ENCODE assay signal across 9 mouse cellular contexts in genomic region chr19:27217941-27218411, GRCm38 (mm10). TPM values are rescaled to one million over a fixed set of nuclear protein-coding genes. Genes with fewer than 3 reads are reported as not detected.
DNase-seq lines count a peak whose midpoint lies in the region; ATAC-seq and TF ChIP-seq lines count a peak whose summit lies in the region.
"Had no signal": no experiment of that assay in that cellular context is flagged by ENCODE, and none has a peak within 500 bp of the region (broad histone marks: within the 10 kb centered on the region; RNA-seq: fewer than 3 reads in every experiment).

No protein-coding gene starts in this region.

- no peak for ATAC-seq in intestine, postnatal 0 days
- 0 out of 2 replicates have a peak, but pooled peaks have one; percentile 18 for ATAC-seq in liver, embryonic 11.5 days (replicated peaks; ENCODE audit: low FRiP score)
- ATAC-seq in neural tube, embryonic 15.5 days (ENCODE audit: low FRiP score), result peak; percentile 63

- H3K9me3 ChIP-seq in intestine, postnatal 0 days (ENCODE audit: control insufficient read depth), result no peaks in the 10 kb centered on the region
- H3K9me3 ChIP-seq in liver, embryonic 11.5 days (ENCODE audit: control insufficient read depth, low read length), result no peaks in the 10 kb centered on the region
- no peaks in the 10 kb centered on the region for H3K9me3 ChIP-seq in neural tube, embryonic 15.5 days (replicated peaks)

- DNase-seq in layer of hippocampus, adult 11-12 months (ENCODE audit: low spot score), result peak; percentile 36
- DNase-seq in layer of hippocampus, adult 9-11 months, result no peak
- DNase-seq in cerebellum, adult 2 months, result peak in 1 of 2 experiments; percentile 61
- peak; percentile 17 to 40 for DNase-seq in frontal cortex, postnatal 10 days (ENCODE audit: low spot score in 2 of 2)
- DNase-seq in liver, embryonic 11.5 days (ENCODE audit: low spot score), result peak; percentile 55
- no peak for DNase-seq in spleen, adult 18-20 months

- H3K9ac ChIP-seq in intestine, postnatal 0 days (ENCODE audit: low read depth, low read length), result peak overlapping the region; percentile 52
- peak overlapping the region; percentile 50 for H3K9ac ChIP-seq in liver, embryonic 11.5 days (ENCODE audit: low read depth, low read length)
- peak overlapping the region; percentile 84 for H3K9ac ChIP-seq in neural tube, embryonic 15.5 days (replicated peaks)

- WGBS in cerebellum, adult 2 months, result under 1% methylated on average over 32 of the region's 32 CpGs
- 0% methylated on average over 32 of the region's 32 CpGs for WGBS in intestine, postnatal 0 days
- WGBS in liver, embryonic 11.5 days, result under 1% methylated on average over 32 of the region's 32 CpGs
- WGBS in neural tube, embryonic 15.5 days, result under 1% methylated on average over 32 of the region's 32 CpGs

- H3K27me3 ChIP-seq in cerebellum, adult 2 months (ENCODE audit: control insufficient read depth, insufficient read depth, low read length), result no peaks in the 10 kb centered on the region
- peaks cover 16% of the 10 kb centered on the region; the same call in 1 of the 2 replicates for H3K27me3 ChIP-seq in intestine, postnatal 0 days (replicated peaks; ENCODE audit: control insufficient read depth, insufficient read depth, low read length)
- H3K27me3 ChIP-seq in liver, embryonic 11.5 days (replicated peaks; ENCODE audit: control insufficient read depth, insufficient read depth, low read length), result peaks cover 48% of the 10 kb centered on the region
- no peaks in the 10 kb centered on the region for H3K27me3 ChIP-seq in neural tube, embryonic 15.5 days (replicated peaks)
- H3K27me3 ChIP-seq: CH12.LX had no signal

- H3K4me3 ChIP-seq in cerebellum, adult 2 months (replicated peaks; ENCODE audit: insufficient read depth, low read depth, low read length), result peak overlapping the region; percentile 74
- H3K4me3 ChIP-seq in intestine, postnatal 0 days (ENCODE audit: low read depth, low read length), result peak overlapping the region; percentile 65
- H3K4me3 ChIP-seq in liver, embryonic 11.5 days (ENCODE audit: low read depth, low read length), result peak overlapping the region; percentile 63
- peak overlapping the region; percentile 91 for H3K4me3 ChIP-seq in neural tube, embryonic 15.5 days (replicated peaks)

- H3K4me1 ChIP-seq in cerebellum, adult 2 months (ENCODE audit: control insufficient read depth, insufficient read depth, low read length), result peaks cover 11% of the 10 kb centered on the region; the same call in 1 of the 2 replicates
- 0 out of 2 replicates have a peak, but pooled peaks cover 4% of the 10 kb centered on the region for H3K4me1 ChIP-seq in intestine, postnatal 0 days (replicated peaks; ENCODE audit: control insufficient read depth, insufficient read depth, low read length)
- peaks cover 2% of the 10 kb centered on the region for H3K4me1 ChIP-seq in liver, embryonic 11.5 days (replicated peaks; ENCODE audit: control insufficient read depth, insufficient read depth, low read length)
- H3K4me1 ChIP-seq in neural tube, embryonic 15.5 days, result peaks cover 30% of the 10 kb centered on the region

- H3K4me2 ChIP-seq in intestine, postnatal 0 days (replicated peaks; ENCODE audit: low read depth), result peak overlapping the region; percentile 99
- H3K4me2 ChIP-seq in liver, embryonic 11.5 days, result peak overlapping the region; percentile 68
- H3K4me2 ChIP-seq in neural tube, embryonic 15.5 days, result peak overlapping the region; percentile 87

- no peak for TF ChIP-seq POLR2A in cerebellum, adult 2 months (IDR thresholded peaks at IDR 0.05; ENCODE audit: borderline replicate concordance, insufficient read depth, low read length)

- TF ChIP-seq CTCF in cerebellum, adult 2 months (IDR thresholded peaks at IDR 0.05; ENCODE audit: borderline replicate concordance, insufficient read depth, low read depth, low read length), result no peak
- no peak for TF ChIP-seq CTCF in intestine, postnatal 0 days (IDR thresholded peaks at IDR 0.05; ENCODE audit: low read depth)

- no peaks in the 10 kb centered on the region for H3K36me3 ChIP-seq in intestine, postnatal 0 days (ENCODE audit: control insufficient read depth, insufficient read depth)
- no peaks in the 10 kb centered on the region for H3K36me3 ChIP-seq in liver, embryonic 11.5 days (ENCODE audit: control insufficient read depth, insufficient read depth, low read length)
- H3K36me3 ChIP-seq in neural tube, embryonic 15.5 days, result no peaks in the 10 kb centered on the region

- H3K27ac ChIP-seq in cerebellum, adult 2 months (ENCODE audit: insufficient read depth, low read length), result peak overlapping the region; percentile 82
- no peak overlapping the region for H3K27ac ChIP-seq in intestine, postnatal 0 days (ENCODE audit: low read depth, low read length)
- H3K27ac ChIP-seq in liver, embryonic 11.5 days (ENCODE audit: low read depth, low read length), result no peak overlapping the region
- peak overlapping the region; percentile 87 for H3K27ac ChIP-seq in neural tube, embryonic 15.5 days (replicated peaks)

RNA-seq across cellular contexts. Expression of gene Vldlr, which starts 1.7 kb away (rescaled TPM):
- 43.5 and 47.1 TPM in 2 replicates for polyA plus RNA-seq in cerebellum, adult 2 months (2012; rRNA removed)
- polyA plus RNA-seq in intestine, postnatal 0 days (2015; fragmentation: Nextera tagmentation; extraction: Ambion mirVana), result 2.2 and 3.1 TPM in 2 replicates
- 5.6 and 6.1 TPM in 2 replicates for polyA plus RNA-seq in liver, embryonic 11.5 days (2014; fragmentation: Nextera tagmentation; extraction: Ambion mirVana)
- 21.0 and 21.7 TPM in 2 replicates for polyA plus RNA-seq in neural tube, embryonic 15.5 days (2015; fragmentation: Nextera tagmentation; extraction: Ambion mirVana)

Comparison
In these comparisons a context has a peak if more than half of its experiments do, and no peak if none do; other contexts are left out.
1. DNase-seq: peak in layer of hippocampus, adult 11-12 months (single experiment), frontal cortex, postnatal 10 days (2 of 2) and liver, embryonic 11.5 days (single experiment); none in layer of hippocampus, adult 9-11 months (single experiment) and spleen, adult 18-20 months (0 of 2).
2. H3K27ac ChIP-seq: peak in cerebellum, adult 2 months (single experiment) and neural tube, embryonic 15.5 days (single experiment); none in intestine, postnatal 0 days (single experiment) and liver, embryonic 11.5 days (single experiment).
3. Peak in every context shown above with its lines, with median percentiles within 50 percentile points of each other: H3K4me3 ChIP-seq, H3K4me2 ChIP-seq and H3K9ac ChIP-seq.